Mouse (Mus musculus) bone marrow macrophage, adult 2 months (primary cell): ENCODE measurements around the gene Serpinb1c.

Experiments
- CTCF ChIP-seq: IDR thresholded peaks from 2 replicates; pipeline ENCODE4 v1.5.1; 2012; ENCODE audit warnings: low read depth, mild to moderate bottlenecking, low read length, moderate library complexity
- POLR2A ChIP-seq: IDR thresholded peaks from 2 replicates; pipeline ENCODE4 v1.6.1; 2012; ENCODE audit warnings: mild to moderate bottlenecking, low read depth, low read length, borderline replicate concordance

DNA sequence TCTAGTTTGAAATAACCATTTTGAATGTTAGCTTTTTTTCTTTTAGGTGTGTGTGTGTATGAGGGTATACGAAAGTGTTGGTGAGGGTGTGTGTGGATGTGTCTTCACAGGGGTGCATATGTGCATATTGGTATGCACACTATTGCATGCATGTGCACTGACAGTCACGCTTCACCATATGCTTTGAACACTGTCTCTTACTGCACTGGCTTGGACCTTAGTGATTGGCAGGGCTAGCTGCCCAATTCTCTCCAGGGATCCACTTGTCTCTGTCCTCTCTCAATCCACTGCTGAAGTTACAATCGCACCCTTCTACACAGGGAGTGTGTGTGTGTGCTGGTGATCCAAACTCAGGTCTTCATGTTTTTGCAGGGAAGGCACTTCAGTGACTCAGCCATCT, 56.7 kb downstream of the Serpinb1c start:
- no peak for TF ChIP-seq POLR2A
- TF ChIP-seq CTCF = no peak
